Mouse (Mus musculus): Measurements from ENCODE around the gene C1ql4. TPM values are rescaled to one million over a fixed set of nuclear protein-coding genes. Genes with fewer than 3 reads are reported as not detected.
"Not testable (repeated sequence)": the region's sequence is repeated elsewhere in the genome, so short reads cannot be mapped to it uniquely, and the experiment has no call there.

The C1ql4 gene
- polyA plus RNA-seq, 1 experiment from 2014 or later, result 7.8 TPM

GRCm38 (mm10) chr15:99083258-99083657 lies 4.4 kb downstream of the C1ql4 start:
- H3K4me1 ChIP-seq (ENCODE audit: control insufficient read depth, insufficient read depth, low read length), result no peaks in the 10 kb centered on the region
- ATAC-seq, result no peak
- no peak overlapping the region for H3K4me3 ChIP-seq (ENCODE audit: low read depth, low read length)
- no peaks in the 10 kb centered on the region for H3K36me3 ChIP-seq (ENCODE audit: control insufficient read depth, insufficient read depth, low read length)
- H3K27me3 ChIP-seq (ENCODE audit: control insufficient read depth, insufficient read depth, low read depth, low read length), result peaks cover 30% of the 10 kb centered on the region
- H3K9me3 ChIP-seq (replicated peaks; ENCODE audit: control insufficient read depth, low read length, poor library complexity, severe bottlenecking), result no peaks in the 10 kb centered on the region
- no peak overlapping the region for H3K4me2 ChIP-seq (ENCODE audit: low read length)
- 72% methylated on average over 9 of the region's 9 CpGs for WGBS
- no peak overlapping the region for H3K9ac ChIP-seq (ENCODE audit: low read depth, low read length)
- H3K27ac ChIP-seq (ENCODE audit: low read length), result no peak overlapping the region

- no peak overlapping the region for H3K9ac ChIP-seq (ENCODE audit: low read depth, low read length)
- no peaks in the 10 kb centered on the region for H3K36me3 ChIP-seq (ENCODE audit: control insufficient read depth, insufficient read depth, low read length)
- no peak overlapping the region for H3K27ac ChIP-seq (ENCODE audit: low read length)
- H3K27me3 ChIP-seq (ENCODE audit: control insufficient read depth, insufficient read depth, low read depth, low read length), result peaks cover 26% of the 10 kb centered on the region
- no peaks in the 10 kb centered on the region for H3K9me3 ChIP-seq (replicated peaks; ENCODE audit: control insufficient read depth, low read length, poor library complexity, severe bottlenecking)
- H3K4me3 ChIP-seq (ENCODE audit: low read depth, low read length), result no peak overlapping the region
- no peak overlapping the region for H3K4me2 ChIP-seq (ENCODE audit: low read length)
- ATAC-seq, result no peak
- WGBS, result 90% methylated on average over 16 of the region's 16 CpGs
- H3K4me1 ChIP-seq (ENCODE audit: control insufficient read depth, insufficient read depth, low read length), result no peaks in the 10 kb centered on the region
Measured at GRCm38 (mm10) chr15:99082840-99083239, 4.8 kb downstream of the C1ql4 start.

GRCm38 (mm10) chr15:99082322-99082721 lies 5.3 kb downstream of the C1ql4 start:
- Histone ChIP-seq H3K9me3 (replicated peaks; ENCODE audit: control insufficient read depth, low read length, poor library complexity, severe bottlenecking) (no peaks in the 10 kb centered on the region), H3K27ac (ENCODE audit: low read length) (no peak overlapping the region), H3K4me2 (ENCODE audit: low read length) (no peak overlapping the region), H3K4me1 (ENCODE audit: control insufficient read depth, insufficient read depth, low read length) (no peaks in the 10 kb centered on the region), H3K27me3 (ENCODE audit: control insufficient read depth, insufficient read depth, low read depth, low read length) (peaks cover 22% of the 10 kb centered on the region), H3K9ac (ENCODE audit: low read depth, low read length) (no peak overlapping the region), H3K36me3 (ENCODE audit: control insufficient read depth, insufficient read depth, low read length) (no peaks in the 10 kb centered on the region), H3K4me3 (ENCODE audit: low read depth, low read length) (no peak overlapping the region)
- ATAC-seq, result no peak
- WGBS, result 93% methylated on average over 12 of the region's 12 CpGs

GRCm38 (mm10) chr15:99079804-99080203 lies 7.8 kb downstream of the C1ql4 start:
- H3K4me2 ChIP-seq (ENCODE audit: low read length), result no peak overlapping the region
- WGBS, result 83% methylated on average over 3 of the region's 3 CpGs
- ATAC-seq, result no peak
- H3K4me3 ChIP-seq (ENCODE audit: low read depth, low read length), result no peak overlapping the region
- no peak overlapping the region for H3K27ac ChIP-seq (ENCODE audit: low read length)
- no peak overlapping the region for H3K9ac ChIP-seq (ENCODE audit: low read depth, low read length)
- peaks cover 9% of the 10 kb centered on the region for H3K4me1 ChIP-seq (ENCODE audit: control insufficient read depth, insufficient read depth, low read length)
- peaks cover 8% of the 10 kb centered on the region for H3K27me3 ChIP-seq (ENCODE audit: control insufficient read depth, insufficient read depth, low read depth, low read length)
- H3K36me3 ChIP-seq (ENCODE audit: control insufficient read depth, insufficient read depth, low read length), result no peaks in the 10 kb centered on the region
- no peaks in the 10 kb centered on the region for H3K9me3 ChIP-seq (replicated peaks; ENCODE audit: control insufficient read depth, low read length, poor library complexity, severe bottlenecking)

GRCm38 (mm10) chr15:99078181-99078910 lies 9.3 kb downstream of the C1ql4 start:
- Histone ChIP-seq H3K27ac (ENCODE audit: low read length) (no peak overlapping the region), H3K9me3 (replicated peaks; ENCODE audit: control insufficient read depth, low read length, poor library complexity, severe bottlenecking) (no peaks in the 10 kb centered on the region), H3K4me2 (ENCODE audit: low read length) (no peak overlapping the region), H3K27me3 (ENCODE audit: control insufficient read depth, insufficient read depth, low read depth, low read length) (no peaks in the 10 kb centered on the region), H3K36me3 (ENCODE audit: control insufficient read depth, insufficient read depth, low read length) (no peaks in the 10 kb centered on the region), H3K9ac (ENCODE audit: low read depth, low read length) (no peak overlapping the region), H3K4me1 (ENCODE audit: control insufficient read depth, insufficient read depth, low read length) (peaks cover 13% of the 10 kb centered on the region), H3K4me3 (ENCODE audit: low read depth, low read length) (no peak overlapping the region)
- 82% methylated on average over 15 of the region's 15 CpGs for WGBS
- no peak for ATAC-seq

- not testable (repeated sequence) for ATAC-seq; H3K27ac ChIP-seq (ENCODE audit: low read length); H3K36me3 ChIP-seq (ENCODE audit: control insufficient read depth, insufficient read depth, low read length); H3K4me3 ChIP-seq (ENCODE audit: low read depth, low read length); H3K9ac ChIP-seq (ENCODE audit: low read depth, low read length); H3K27me3 ChIP-seq (ENCODE audit: control insufficient read depth, insufficient read depth, low read depth, low read length); H3K4me2 ChIP-seq (ENCODE audit: low read length); H3K9me3 ChIP-seq (replicated peaks; ENCODE audit: control insufficient read depth, low read length, poor library complexity, severe bottlenecking)
- WGBS, result 99% methylated on average over 3 of the region's 3 CpGs
- H3K4me1 ChIP-seq (ENCODE audit: control insufficient read depth, insufficient read depth, low read length), result peaks cover 13% of the 10 kb centered on the region
Measured at GRCm38 (mm10) chr15:99076011-99076410, 11.6 kb downstream of the C1ql4 start.

GRCm38 (mm10) chr15:99074600-99075333 lies 12.8 kb downstream of the C1ql4 start:
- peak; percentile 99 for ATAC-seq
- Histone ChIP-seq H3K27ac (ENCODE audit: low read length) (peak overlapping the region; percentile 93), H3K4me2 (ENCODE audit: low read length) (peak overlapping the region; percentile 95), H3K9ac (ENCODE audit: low read depth, low read length) (peak overlapping the region; percentile 73), H3K27me3 (ENCODE audit: control insufficient read depth, insufficient read depth, low read depth, low read length) (no peaks in the 10 kb centered on the region), H3K4me3 (ENCODE audit: low read depth, low read length) (peak overlapping the region; percentile 53), H3K36me3 (ENCODE audit: control insufficient read depth, insufficient read depth, low read length) (no peaks in the 10 kb centered on the region), H3K4me1 (ENCODE audit: control insufficient read depth, insufficient read depth, low read length) (peaks cover 13% of the 10 kb centered on the region), H3K9me3 (replicated peaks; ENCODE audit: control insufficient read depth, low read length, poor library complexity, severe bottlenecking) (no peaks in the 10 kb centered on the region)
- under 1% methylated on average over 44 of the region's 44 CpGs for WGBS

GRCm38 (mm10) chr15:99074019-99074599 lies 13.5 kb downstream of the C1ql4 start, which contains the start of gene Troap:
TSS of gene Troap (plus strand) at chr15:99074575.
- peak; percentile 50 for ATAC-seq
- H3K27me3 ChIP-seq (ENCODE audit: control insufficient read depth, insufficient read depth, low read depth, low read length), result no peaks in the 10 kb centered on the region
- H3K36me3 ChIP-seq (ENCODE audit: control insufficient read depth, insufficient read depth, low read length), result no peaks in the 10 kb centered on the region
- H3K27ac ChIP-seq (ENCODE audit: low read length), result peak within 1 kb of the TSS; percentile 93
- 27% methylated on average over 9 of the region's 9 CpGs for WGBS
- H3K9ac ChIP-seq (ENCODE audit: low read depth, low read length), result peak within 1 kb of the TSS; percentile 73
- H3K4me3 ChIP-seq (ENCODE audit: low read depth, low read length), result peak within 1 kb of the TSS; percentile 53
- H3K4me1 ChIP-seq (ENCODE audit: control insufficient read depth, insufficient read depth, low read length), result peaks cover 13% of the 10 kb centered on the region
- H3K4me2 ChIP-seq (ENCODE audit: low read length), result peak within 1 kb of the TSS; percentile 95
- no peaks in the 10 kb centered on the region for H3K9me3 ChIP-seq (replicated peaks; ENCODE audit: control insufficient read depth, low read length, poor library complexity, severe bottlenecking)

- H3K27ac ChIP-seq (ENCODE audit: low read length), result no peak overlapping the region
- H3K9ac ChIP-seq (ENCODE audit: low read depth, low read length), result no peak overlapping the region
- H3K4me1 ChIP-seq (ENCODE audit: control insufficient read depth, insufficient read depth, low read length), result peaks cover 13% of the 10 kb centered on the region
- H3K4me2 ChIP-seq (ENCODE audit: low read length), result no peak overlapping the region
- H3K4me3 ChIP-seq (ENCODE audit: low read depth, low read length), result no peak overlapping the region
- ATAC-seq, result no peak
- H3K27me3 ChIP-seq (ENCODE audit: control insufficient read depth, insufficient read depth, low read depth, low read length), result no peaks in the 10 kb centered on the region
- H3K36me3 ChIP-seq (ENCODE audit: control insufficient read depth, insufficient read depth, low read length), result no peaks in the 10 kb centered on the region
- WGBS, result 74% methylated on average over 1 of the region's 1 CpGs
- no peaks in the 10 kb centered on the region for H3K9me3 ChIP-seq (replicated peaks; ENCODE audit: control insufficient read depth, low read length, poor library complexity, severe bottlenecking)
Measured at GRCm38 (mm10) chr15:99071988-99072387, 15.6 kb downstream of the C1ql4 start.
